Mouse (Mus musculus): Measurements from ENCODE around the gene Cox6a1. TPM values are rescaled to one million over a fixed set of nuclear protein-coding genes. Genes with fewer than 3 reads are reported as not detected.

The Cox6a1 gene
- total and polyA plus RNA-seq, 3 experiments, result 143 to 1,989 (median 312) TPM

- Histone ChIP-seq H3K36me3 (replicated peaks) (no peaks in the 10 kb centered on the region), H3K4me1 (ENCODE audit: insufficient read depth, low read depth, low read length) (peaks cover 13% of the 10 kb centered on the region), H3K4me3 (ENCODE audit: low read depth, low read length) (no peak overlapping the region), H3K27me3 (ENCODE audit: insufficient read depth, low read length) (peaks cover 34% of the 10 kb centered on the region), H3K9me3 (replicated peaks) (peaks cover 3% of the 10 kb centered on the region)
- no peak for TF ChIP-seq GATA2 (IDR thresholded peaks at IDR 0.05; ENCODE audit: borderline replicate concordance, low read depth, low read length)
- TF ChIP-seq GATA1 (IDR thresholded peaks at IDR 0.05; ENCODE audit: borderline replicate concordance, low read length), result no peak
- TF ChIP-seq POLR2AphosphoS5 (IDR thresholded peaks at IDR 0.05; ENCODE audit: insufficient replicate concordance, low read depth, low read length), result no peak
- TF ChIP-seq CTCF (IDR thresholded peaks at IDR 0.05; ENCODE audit: low read depth, low read length), result no peak
- no peak for TF ChIP-seq TAL1 (conservative IDR thresholded peaks at IDR 0.05; ENCODE audit: low read depth, low read length)
- DNase-seq (ENCODE audit: low spot score), result no peak
- ATAC-seq (ENCODE audit: extremely low read depth, insufficient number of reproducible peaks, low FRiP score, poor library complexity, severe bottlenecking), result no peak
Measured at GRCm38 (mm10) chr5:115355070-115355469, 6.3 kb upstream of the Cox6a1 start.

- H3K27me3 ChIP-seq (ENCODE audit: insufficient read depth, low read length), result peaks cover 28% of the 10 kb centered on the region
- DNase-seq (ENCODE audit: low spot score) (no peak), ATAC-seq (ENCODE audit: extremely low read depth, insufficient number of reproducible peaks, low FRiP score, poor library complexity, severe bottlenecking) (no peak)
- peaks cover 10% of the 10 kb centered on the region for H3K36me3 ChIP-seq (replicated peaks)
- H3K4me3 ChIP-seq (ENCODE audit: low read depth, low read length), result no peak overlapping the region
- TF ChIP-seq TAL1 (conservative IDR thresholded peaks at IDR 0.05; ENCODE audit: low read depth, low read length), result no peak
- TF ChIP-seq GATA2 (IDR thresholded peaks at IDR 0.05; ENCODE audit: borderline replicate concordance, low read depth, low read length), result no peak
- peaks cover 3% of the 10 kb centered on the region for H3K9me3 ChIP-seq (replicated peaks)
- H3K4me1 ChIP-seq (ENCODE audit: insufficient read depth, low read depth, low read length), result peaks cover 14% of the 10 kb centered on the region
Measured at GRCm38 (mm10) chr5:115351348-115351747, 2.6 kb upstream of the Cox6a1 start.

GRCm38 (mm10) chr5:115349225-115349555 lies 409 bp upstream of the Cox6a1 start:
- ATAC-seq (ENCODE audit: extremely low read depth, insufficient number of reproducible peaks, low FRiP score, poor library complexity, severe bottlenecking), result no peak
- H3K4me3 ChIP-seq (ENCODE audit: low read depth, low read length), result peak overlapping the region; percentile 95
- peaks cover 32% of the 10 kb centered on the region for H3K36me3 ChIP-seq (replicated peaks)
- peaks cover 14% of the 10 kb centered on the region for H3K27me3 ChIP-seq (ENCODE audit: insufficient read depth, low read length)
- no peak for DNase-seq (ENCODE audit: low spot score)
- peaks cover 31% of the 10 kb centered on the region for H3K4me1 ChIP-seq (ENCODE audit: insufficient read depth, low read depth, low read length)
- TF ChIP-seq GATA2 (IDR thresholded peaks at IDR 0.05; ENCODE audit: borderline replicate concordance, low read depth, low read length), result no peak
- no peak for TF ChIP-seq GATA1 (IDR thresholded peaks at IDR 0.05; ENCODE audit: borderline replicate concordance, low read length)
- TF ChIP-seq TAL1 (conservative IDR thresholded peaks at IDR 0.05; ENCODE audit: low read depth, low read length), result no peak
- TF ChIP-seq POLR2AphosphoS5 (IDR thresholded peaks at IDR 0.05; ENCODE audit: insufficient replicate concordance, low read depth, low read length), result no peak
- TF ChIP-seq CTCF (IDR thresholded peaks at IDR 0.05; ENCODE audit: low read depth, low read length), result no peak
- H3K9me3 ChIP-seq (replicated peaks), result peaks cover 3% of the 10 kb centered on the region

- ATAC-seq (ENCODE audit: extremely low read depth, insufficient number of reproducible peaks, low FRiP score, poor library complexity, severe bottlenecking) (peak; percentile 57; the same call in 1 of the 2 replicates), DNase-seq (ENCODE audit: low spot score) (peak; percentile 80)
- peaks cover 47% of the 10 kb centered on the region for H3K4me1 ChIP-seq (ENCODE audit: insufficient read depth, low read depth, low read length)
- TF ChIP-seq CTCF (IDR thresholded peaks at IDR 0.05; ENCODE audit: low read depth, low read length) (peak; percentile 76), GATA1 (IDR thresholded peaks at IDR 0.05; ENCODE audit: borderline replicate concordance, low read length) (no peak)
- H3K27me3 ChIP-seq (ENCODE audit: insufficient read depth, low read length), result peaks cover 4% of the 10 kb centered on the region
- H3K9me3 ChIP-seq (replicated peaks), result peaks cover 3% of the 10 kb centered on the region
- peaks cover 48% of the 10 kb centered on the region for H3K36me3 ChIP-seq (replicated peaks)
- peak overlapping the region; percentile 95 for H3K4me3 ChIP-seq (ENCODE audit: low read depth, low read length)
Measured at GRCm38 (mm10) chr5:115347564-115347963, 1.2 kb downstream of the Cox6a1 start.

GRCm38 (mm10) chr5:115341314-115342165 lies 7.2 kb downstream of the Cox6a1 start:
- Histone ChIP-seq H3K4me1 (ENCODE audit: insufficient read depth, low read depth, low read length) (peaks cover 62% of the 10 kb centered on the region), H3K36me3 (replicated peaks) (peaks cover 70% of the 10 kb centered on the region), H3K9me3 (replicated peaks) (no peaks in the 10 kb centered on the region), H3K27me3 (ENCODE audit: insufficient read depth, low read length) (no peaks in the 10 kb centered on the region), H3K4me3 (ENCODE audit: low read depth, low read length) (peak overlapping the region; percentile 98)
- TF ChIP-seq CTCF (IDR thresholded peaks at IDR 0.05; ENCODE audit: low read depth, low read length) (no peak), GATA1 (IDR thresholded peaks at IDR 0.05; ENCODE audit: borderline replicate concordance, low read length) (no peak), TAL1 (conservative IDR thresholded peaks at IDR 0.05; ENCODE audit: low read depth, low read length) (no peak), GATA2 (IDR thresholded peaks at IDR 0.05; ENCODE audit: borderline replicate concordance, low read depth, low read length) (no peak), POLR2AphosphoS5 (IDR thresholded peaks at IDR 0.05; ENCODE audit: insufficient replicate concordance, low read depth, low read length) (no peak)
- ATAC-seq (ENCODE audit: extremely low read depth, insufficient number of reproducible peaks, low FRiP score, poor library complexity, severe bottlenecking) (peak; percentile 61), DNase-seq (ENCODE audit: low spot score) (peak; percentile 67)

- peaks cover 61% of the 10 kb centered on the region for H3K4me1 ChIP-seq (ENCODE audit: insufficient read depth, low read depth, low read length)
- H3K9me3 ChIP-seq (replicated peaks), result no peaks in the 10 kb centered on the region
- peak; percentile 50; the same call in 1 of the 2 replicates for ATAC-seq (ENCODE audit: extremely low read depth, insufficient number of reproducible peaks, low FRiP score, poor library complexity, severe bottlenecking)
- H3K4me3 ChIP-seq (ENCODE audit: low read depth, low read length), result peak within 1 kb of the TSS; percentile 98
- TF ChIP-seq POLR2AphosphoS5 (IDR thresholded peaks at IDR 0.05; ENCODE audit: insufficient replicate concordance, low read depth, low read length) (no peak), GATA2 (IDR thresholded peaks at IDR 0.05; ENCODE audit: borderline replicate concordance, low read depth, low read length) (no peak), TAL1 (conservative IDR thresholded peaks at IDR 0.05; ENCODE audit: low read depth, low read length) (no peak)
- DNase-seq (ENCODE audit: low spot score), result peak; percentile 80
- peaks cover 70% of the 10 kb centered on the region for H3K36me3 ChIP-seq (replicated peaks)
- H3K27me3 ChIP-seq (ENCODE audit: insufficient read depth, low read length), result no peaks in the 10 kb centered on the region
Measured at GRCm38 (mm10) chr5:115340577-115341313, 8.0 kb downstream of the Cox6a1 start, which contains the start of the genes Gatc and Triap1. Gatc (minus strand) TSS chr5:115341178. Triap1 (plus strand) TSS chr5:115341225.
